Mouse (Mus musculus) neural tube, embryonic 14.5 days (tissue): ENCODE data around the gene Aspscr1. TPM values are rescaled to one million over a fixed set of nuclear protein-coding genes. Genes with fewer than 3 reads are reported as not detected.

ENCODE experiments used
- ATAC-seq: fragments of 200-750 bp; cut with Nextera tagmentation; 2 replicates; pipeline ENCODE4 v1.8.0; 2017; ENCODE audit warnings: low read depth, mild to moderate bottlenecking, moderate TSS enrichment, moderate library complexity
- H3K27ac ChIP-seq: fragments of 300-500 bp; sonication (generic); 2 replicates; pipeline ENCODE4 v1.5.1; 2014; ENCODE audit warnings: low read depth, mild to moderate bottlenecking, control low read depth, low read length, moderate library complexity, mixed read lengths
- H3K27me3 ChIP-seq: fragments of 300-500 bp; sonication (generic); 2 replicates; pipeline ENCODE4 v1.6.1; 2014; ENCODE audit warnings: low read length; ENCODE audit not compliant: control insufficient read depth, insufficient read depth
- H3K36me3 ChIP-seq: fragments of 300-500 bp; sonication (generic); 2 replicates; pipeline ENCODE4 v1.6.1; 2014; ENCODE audit warnings: low read length, mixed read lengths; ENCODE audit not compliant: control insufficient read depth, insufficient read depth
- H3K4me1 ChIP-seq: fragments of 300-500 bp; sonication (generic); 2 replicates; pipeline ENCODE4 v1.6.1; 2014; ENCODE audit warnings: low read length; ENCODE audit not compliant: control insufficient read depth, insufficient read depth
- H3K4me2 ChIP-seq: fragments of 300-500 bp; sonication (generic); 2 replicates; pipeline ENCODE4 v1.6.1; 2014; ENCODE audit warnings: mild to moderate bottlenecking, low read depth, low read length, control low read depth
- H3K4me3 ChIP-seq: fragments of 300-500 bp; sonication (generic); 2 replicates; pipeline ENCODE4 v1.5.1; 2014; ENCODE audit warnings: low read depth, low read length, control low read depth, mixed read lengths
- H3K9ac ChIP-seq: fragments of 300-500 bp; sonication (generic); replicated peaks from 2 replicates; pipeline ENCODE4 v1.6.1; 2014; ENCODE audit warnings: low read depth, mild to moderate bottlenecking, control low read depth, low read length, mixed read lengths
- H3K9me3 ChIP-seq: fragments of 300-500 bp; sonication (generic); 2 replicates; pipeline ENCODE4 v1.6.1; 2016; ENCODE audit warnings: low read length; ENCODE audit not compliant: control insufficient read depth
- WGBS: fragments of 180-500 bp; shearing (Covaris S2); extraction: QIAGEN DNeasy Blood & Tissue Kit; methylation state at CpG from one replicate; pipeline ENCODE4 v1.1.7; 2014; 5-methylcytosine and 5-hydroxymethylcytosine counted together
- polyA plus RNA-seq: library from polyadenylated mRNA; unstranded; fragments of >200 nt; fragmentation: Nextera tagmentation; extraction: Ambion mirVana; gene quantifications from 2 replicates; pipeline ENCODE4 v1.2.1, GENCODE M21; 2014

Gene Aspscr1
- polyA plus RNA-seq, 1 experiment from 2014 or later = 137 TPM

DNA sequence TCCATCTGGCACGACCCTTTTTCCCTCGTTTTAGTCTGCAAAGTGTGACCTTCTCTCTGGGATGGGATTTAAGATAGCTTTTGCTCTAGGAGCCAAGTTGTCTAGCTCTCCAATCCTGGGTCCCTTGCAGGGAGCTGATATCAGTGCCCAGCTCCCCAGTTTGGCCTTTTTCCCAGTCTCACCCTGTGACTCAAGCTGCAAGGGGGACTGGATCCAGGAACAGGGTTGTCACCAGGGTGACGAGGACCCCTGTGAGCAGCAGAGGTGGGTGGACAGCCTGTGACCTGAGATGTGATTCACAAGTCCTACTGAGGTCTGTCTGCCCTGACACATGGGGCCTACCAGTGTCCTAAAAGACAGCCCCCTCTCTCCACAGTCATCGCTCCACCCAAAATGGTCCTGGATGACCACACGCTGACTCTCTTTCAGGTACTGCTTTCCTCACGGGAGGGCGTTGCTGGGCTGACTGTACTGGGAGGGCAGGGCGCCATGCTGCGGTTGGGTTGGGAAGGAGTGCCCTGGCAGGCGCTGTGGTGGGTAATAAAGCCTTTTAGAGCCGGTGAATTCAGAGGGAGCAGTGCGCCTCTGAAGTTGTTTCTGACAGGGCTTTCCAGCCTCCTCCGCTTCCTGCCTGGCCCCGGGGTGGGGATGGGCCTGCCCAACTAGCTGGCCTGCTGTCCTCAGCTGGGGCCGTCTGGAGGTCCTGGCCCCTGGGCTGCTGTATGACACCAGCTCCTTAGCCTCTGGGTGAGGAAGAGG lies 31.1 kb downstream of the Aspscr1 start:
- 27% methylated on average over 15 of the region's 15 CpGs for WGBS
- Histone ChIP-seq H3K9ac (no peak overlapping the region), H3K4me2 (no peak overlapping the region), H3K4me1 (peaks cover 12% of the 10 kb centered on the region; the same call in 1 of the 2 replicates), H3K4me3 (no peak overlapping the region), H3K9me3 (no peaks in the 10 kb centered on the region), H3K36me3 (0 out of 2 replicates have a peak, but pooled peaks cover 2% of the 10 kb centered on the region), H3K27me3 (no peaks in the 10 kb centered on the region), H3K27ac (no peak overlapping the region)
- no peak for ATAC-seq

DNA sequence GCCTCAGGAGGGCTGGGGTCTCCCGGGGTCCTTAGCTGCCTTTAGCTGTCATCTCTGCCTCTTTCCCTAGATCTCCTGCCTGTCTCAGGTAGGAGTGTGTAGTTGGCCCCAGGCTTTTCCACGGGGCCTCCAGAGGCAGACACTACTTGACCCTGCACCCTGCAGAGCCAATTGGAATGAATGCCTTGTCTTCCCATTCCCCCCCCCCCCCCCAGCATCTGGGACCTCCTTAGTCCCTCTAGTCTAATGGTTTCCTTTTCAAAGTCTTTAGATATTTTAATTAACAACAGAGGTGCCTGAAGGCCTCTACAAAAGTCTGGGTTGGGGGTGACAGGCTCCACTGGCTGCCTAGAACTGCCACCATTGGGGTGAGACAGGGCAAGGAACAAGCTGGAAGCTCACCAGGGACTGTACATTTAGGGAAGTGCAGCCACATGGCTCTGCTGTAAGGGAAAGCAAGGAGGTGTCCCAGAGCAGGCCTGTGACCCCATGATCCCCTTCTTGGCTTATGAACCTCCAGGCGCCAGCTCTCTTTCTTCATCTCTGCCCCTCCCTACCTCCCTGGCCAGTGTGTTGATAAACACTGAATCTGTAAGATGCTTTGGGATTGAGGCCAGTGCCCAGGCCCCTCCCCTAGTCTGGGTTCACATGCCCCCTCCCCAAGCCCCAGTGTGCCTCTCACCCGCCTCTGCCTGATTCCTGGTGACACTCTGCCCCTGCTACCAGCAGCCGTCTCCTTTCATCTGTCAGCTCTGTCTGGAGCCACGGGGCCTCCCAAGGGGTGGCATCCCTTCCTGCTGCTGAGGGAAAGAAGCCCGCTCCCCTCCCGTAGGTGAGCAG lies 31.9 kb downstream of the Aspscr1 start:
- 0 out of 2 replicates have a peak, but pooled peaks cover 2% of the 10 kb centered on the region for H3K36me3 ChIP-seq
- no peaks in the 10 kb centered on the region for H3K9me3 ChIP-seq
- H3K27ac ChIP-seq = no peak overlapping the region
- no peak for ATAC-seq
- no peak overlapping the region for H3K9ac ChIP-seq
- no peak overlapping the region for H3K4me2 ChIP-seq
- H3K4me3 ChIP-seq = no peak overlapping the region
- peaks cover 12% of the 10 kb centered on the region; the same call in 1 of the 2 replicates for H3K4me1 ChIP-seq
- WGBS = 16% methylated on average over 8 of the region's 8 CpGs
- no peaks in the 10 kb centered on the region for H3K27me3 ChIP-seq

DNA sequence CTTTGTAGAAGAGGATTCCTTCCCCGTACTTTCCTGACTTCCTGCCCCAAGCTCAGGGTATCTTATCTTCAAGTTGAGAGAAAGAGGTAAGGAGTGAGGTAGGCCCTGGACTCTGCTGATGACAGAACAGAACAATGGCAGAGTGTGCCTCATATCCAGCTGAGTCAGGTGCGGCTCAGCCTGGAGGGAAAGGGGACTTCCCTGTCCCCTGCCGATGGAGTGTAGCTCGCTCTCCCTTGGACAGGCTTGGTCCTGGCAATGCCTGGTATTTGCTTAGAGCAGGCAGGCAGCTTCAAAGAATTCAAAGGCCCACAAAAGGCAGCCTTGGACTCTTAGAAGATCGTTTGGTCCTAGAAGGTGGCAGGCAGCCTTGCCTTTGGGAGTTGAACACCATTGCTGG lies 33.3 kb downstream of the Aspscr1 start:
- peaks cover 9% of the 10 kb centered on the region; the same call in 1 of the 2 replicates for H3K36me3 ChIP-seq
- H3K4me1 ChIP-seq = peaks cover 12% of the 10 kb centered on the region; the same call in 1 of the 2 replicates
- H3K9ac ChIP-seq = no peak overlapping the region
- H3K4me2 ChIP-seq = no peak overlapping the region
- H3K4me3 ChIP-seq = no peak overlapping the region
- no peak overlapping the region for H3K27ac ChIP-seq
- WGBS = 62% methylated on average over 5 of the region's 5 CpGs
- no peak for ATAC-seq
- H3K9me3 ChIP-seq = no peaks in the 10 kb centered on the region
- H3K27me3 ChIP-seq = no peaks in the 10 kb centered on the region

DNA sequence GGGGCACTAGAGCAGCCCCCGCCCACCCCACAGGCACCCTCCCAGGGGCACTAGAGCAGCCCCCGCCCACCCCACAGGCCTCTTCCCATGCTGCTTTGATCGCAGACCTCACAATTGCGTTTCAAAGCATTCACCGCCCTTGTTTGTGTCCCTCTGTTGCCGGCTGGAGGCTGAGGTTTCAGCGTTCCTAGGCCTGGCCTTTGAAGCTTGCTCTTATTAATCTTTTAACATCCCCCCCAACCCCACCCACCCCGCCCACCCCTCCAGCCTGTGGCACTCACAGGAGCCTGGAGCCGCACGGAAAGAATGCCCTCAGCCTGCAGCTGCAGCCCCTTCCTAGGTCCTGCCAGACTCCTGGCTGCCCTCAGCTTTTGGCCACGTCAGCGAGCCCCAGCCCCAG lies 34.5 kb downstream of the Aspscr1 start:
- no peaks in the 10 kb centered on the region for H3K27me3 ChIP-seq
- H3K27ac ChIP-seq = no peak overlapping the region
- ATAC-seq = no peak
- peaks cover 9% of the 10 kb centered on the region; the same call in 1 of the 2 replicates for H3K36me3 ChIP-seq
- H3K4me3 ChIP-seq = no peak overlapping the region
- H3K4me2 ChIP-seq = no peak overlapping the region
- H3K9me3 ChIP-seq = no peaks in the 10 kb centered on the region
- H3K9ac ChIP-seq = no peak overlapping the region
- WGBS = 8% methylated on average over 12 of the region's 12 CpGs
- H3K4me1 ChIP-seq = peaks cover 12% of the 10 kb centered on the region; the same call in 1 of the 2 replicates

DNA sequence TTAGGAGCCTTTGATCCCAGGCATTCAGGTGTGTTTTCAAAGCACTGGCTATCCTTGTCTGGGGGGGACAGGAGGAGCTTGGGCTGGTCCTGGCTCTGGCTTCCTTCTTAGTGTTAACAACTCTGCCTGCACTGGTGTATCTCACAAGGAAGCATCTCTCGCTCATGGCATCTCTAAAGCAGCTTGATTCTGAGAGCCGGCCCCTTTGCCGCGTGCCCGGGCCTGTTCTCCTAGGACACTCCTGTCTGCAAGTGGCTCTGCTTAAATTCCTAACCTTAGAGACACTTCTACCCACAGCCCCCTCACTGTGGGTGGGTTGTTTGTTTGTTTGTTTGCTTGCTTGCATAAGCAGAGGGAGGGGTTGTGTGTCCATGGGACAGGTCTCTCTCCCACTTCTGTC lies 35.2 kb downstream of the Aspscr1 start:
- ATAC-seq = no peak
- WGBS = 30% methylated on average over 5 of the region's 5 CpGs
- Histone ChIP-seq H3K27ac (no peak overlapping the region), H3K4me3 (no peak overlapping the region), H3K36me3 (peaks cover 9% of the 10 kb centered on the region; the same call in 1 of the 2 replicates), H3K9ac (no peak overlapping the region), H3K4me1 (peaks cover 19% of the 10 kb centered on the region), H3K9me3 (no peaks in the 10 kb centered on the region), H3K4me2 (no peak overlapping the region), H3K27me3 (no peaks in the 10 kb centered on the region)

DNA sequence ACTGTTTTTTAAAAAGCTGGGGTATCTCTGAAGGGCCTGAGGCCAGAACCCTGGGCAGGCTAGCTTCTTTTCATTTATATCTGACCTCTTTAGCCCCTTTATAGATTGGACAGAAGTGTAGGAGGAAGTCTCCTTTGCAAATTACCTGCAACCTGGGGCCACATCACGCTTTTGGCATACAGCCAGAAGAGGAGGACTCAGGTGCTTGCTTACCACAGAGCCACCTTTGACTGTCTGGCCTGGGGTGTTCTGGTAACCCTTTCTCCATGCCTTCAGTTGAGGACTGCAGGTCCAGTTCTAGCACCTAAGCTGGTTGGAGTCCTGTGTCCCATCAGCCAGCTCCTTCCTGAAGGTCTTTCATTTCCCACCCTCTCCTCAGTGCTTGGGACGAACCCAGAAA lies 36.8 kb downstream of the Aspscr1 start:
- peaks cover 21% of the 10 kb centered on the region for H3K4me1 ChIP-seq
- ATAC-seq = no peak
- H3K4me2 ChIP-seq = no peak overlapping the region
- no peak overlapping the region for H3K9ac ChIP-seq
- H3K36me3 ChIP-seq = peaks cover 6% of the 10 kb centered on the region; the same call in 1 of the 2 replicates
- no peak overlapping the region for H3K4me3 ChIP-seq
- 63% methylated on average over 2 of the region's 2 CpGs for WGBS
- H3K9me3 ChIP-seq = no peaks in the 10 kb centered on the region
- H3K27ac ChIP-seq = no peak overlapping the region
- no peaks in the 10 kb centered on the region for H3K27me3 ChIP-seq

DNA sequence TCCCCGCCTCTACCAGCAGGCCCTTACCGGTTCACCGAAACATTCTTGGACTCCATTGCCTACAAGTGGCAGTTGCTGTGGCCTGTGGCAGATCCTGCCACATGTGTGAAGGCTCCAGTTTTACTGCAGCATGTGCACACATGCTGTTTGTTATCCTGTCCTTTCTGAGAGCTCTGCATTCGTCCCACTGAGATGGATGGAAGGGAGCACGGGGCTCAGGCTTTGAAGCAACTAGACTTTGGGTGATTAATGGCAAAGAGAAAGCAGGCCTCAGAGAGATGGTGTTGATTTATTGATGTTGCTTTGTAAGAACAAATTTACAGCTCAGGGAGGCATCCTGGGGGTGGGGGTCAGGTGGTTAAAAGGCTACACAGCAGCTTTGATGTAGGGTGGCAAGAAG lies 37.9 kb downstream of the Aspscr1 start:
- Histone ChIP-seq H3K27me3 (no peaks in the 10 kb centered on the region), H3K36me3 (peaks cover 6% of the 10 kb centered on the region), H3K4me2 (no peak overlapping the region), H3K4me3 (no peak overlapping the region), H3K9me3 (no peaks in the 10 kb centered on the region), H3K4me1 (peaks cover 25% of the 10 kb centered on the region), H3K9ac (no peak overlapping the region), H3K27ac (no peak overlapping the region)
- 25% methylated on average over 5 of the region's 5 CpGs for WGBS
- ATAC-seq = no peak

DNA sequence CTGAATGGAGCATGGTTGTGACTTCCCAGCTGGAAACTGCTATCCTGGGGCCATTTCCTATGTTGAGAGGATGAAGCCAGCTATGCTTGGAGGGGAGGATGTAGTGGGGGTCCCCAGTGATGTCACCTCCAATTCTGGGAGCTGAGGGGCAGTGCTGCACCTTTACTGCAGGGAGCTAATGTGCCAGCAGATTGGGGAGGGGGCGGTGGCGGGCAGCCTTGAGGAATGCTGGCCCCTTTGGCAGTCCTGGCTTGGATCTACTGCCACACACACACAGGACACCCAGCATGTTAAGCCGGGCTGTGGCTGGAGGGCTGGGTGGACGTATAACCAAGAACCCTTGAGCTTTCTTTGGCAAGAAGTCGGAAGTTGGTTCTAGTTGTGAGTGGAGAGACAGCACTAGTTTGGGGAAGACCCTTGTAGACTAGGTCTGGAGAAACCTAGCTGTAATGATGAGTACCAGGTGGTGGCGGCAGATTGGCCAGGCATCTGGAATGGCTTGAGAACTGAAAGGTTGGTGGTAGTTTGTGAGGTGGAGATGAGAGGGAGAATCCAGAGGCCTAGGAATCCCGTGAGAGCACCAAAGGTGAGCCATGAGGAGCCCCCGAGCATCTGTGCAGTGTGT lies 39.3 kb downstream of the Aspscr1 start:
- Histone ChIP-seq H3K4me1 (peaks cover 20% of the 10 kb centered on the region), H3K9me3 (no peaks in the 10 kb centered on the region), H3K4me2 (no peak overlapping the region), H3K9ac (no peak overlapping the region), H3K36me3 (peaks cover 6% of the 10 kb centered on the region), H3K27me3 (no peaks in the 10 kb centered on the region), H3K27ac (no peak overlapping the region), H3K4me3 (no peak overlapping the region)
- no peak for ATAC-seq
- 59% methylated on average over 8 of the region's 8 CpGs for WGBS
